Mouse (Mus musculus) kidney, postnatal 0 days (tissue): ENCODE measurements around the gene Zmat5. TPM values are rescaled to one million over a fixed set of nuclear protein-coding genes. Genes with fewer than 3 reads are reported as not detected.
A peak's percentile ranks its signal among the peaks of the same experiment; 100 is the strongest.

ENCODE experiments used
- ATAC-seq: fragments of 200-750 bp; cut with Nextera tagmentation; replicated peaks from 2 replicates; pipeline ENCODE4 v1.8.0; 2017; ENCODE audit warnings: low read depth, moderate number of reproducible peaks, moderate TSS enrichment, moderate library complexity; ENCODE audit not compliant: low FRiP score
- DNase-seq: peaks from one replicate; pipeline ENCODE4 v3.0.0-alpha.2; 2016; ENCODE audit warnings: low spot score
- H3K27ac ChIP-seq: fragments of 300-500 bp; sonication (generic); 2 replicates; pipeline ENCODE4 v1.5.1; 2014; ENCODE audit warnings: mild to moderate bottlenecking
- H3K27me3 ChIP-seq: fragments of 300-500 bp; sonication (generic); 2 replicates; pipeline ENCODE4 v1.6.1; 2014; ENCODE audit warnings: low read length, mixed read lengths; ENCODE audit not compliant: insufficient read depth
- H3K36me3 ChIP-seq: fragments of 300-500 bp; sonication (generic); 2 replicates; pipeline ENCODE4 v1.6.1; 2014; ENCODE audit warnings: low read length, mixed read lengths; ENCODE audit not compliant: insufficient read depth
- H3K4me1 ChIP-seq: fragments of 300-500 bp; sonication (generic); replicated peaks from 2 replicates; pipeline ENCODE4 v1.6.1; 2014; ENCODE audit warnings: antibody characterized with exemption, low read length, mixed read lengths; ENCODE audit not compliant: insufficient read depth
- H3K4me2 ChIP-seq: fragments of 300-500 bp; sonication (generic); 2 replicates; pipeline ENCODE4 v1.6.1; 2014; ENCODE audit warnings: mild to moderate bottlenecking, low read length, moderate library complexity, mixed read lengths
- H3K4me3 ChIP-seq: fragments of 300-500 bp; sonication (generic); replicated peaks from 2 replicates; pipeline ENCODE4 v1.5.1; 2014; ENCODE audit warnings: low read depth, low read length
- H3K9ac ChIP-seq: fragments of 300-500 bp; sonication (generic); 2 replicates; pipeline ENCODE4 v1.6.1; 2014; ENCODE audit warnings: low read depth, low read length
- H3K9me3 ChIP-seq: fragments of 300-500 bp; sonication (generic); replicated peaks from 2 replicates; pipeline ENCODE4 v1.6.1; 2016; ENCODE audit warnings: low read length, inconsistent platforms, mixed read lengths
- CTCF ChIP-seq: IDR thresholded peaks from 2 replicates; pipeline ENCODE4 v1.5.1; 2016; ENCODE audit warnings: antibody characterized with exemption, low read depth, mild to moderate bottlenecking, moderate library complexity
- WGBS: fragments of 180-500 bp; shearing (Covaris S2); extraction: QIAGEN DNeasy Blood & Tissue Kit; methylation state at CpG from one replicate; pipeline ENCODE4 v1.1.7; 2014; 5-methylcytosine and 5-hydroxymethylcytosine counted together
- polyA plus RNA-seq: library from polyadenylated mRNA; unstranded; fragments of >200 nt; fragmentation: Nextera tagmentation; extraction: Ambion mirVana; gene quantifications from 2 replicates; pipeline ENCODE4 v1.2.1, GENCODE M21; 2015

Zmat5 gene
- polyA plus RNA-seq, 1 experiment from 2014 or later = 81.7 TPM

DNA sequence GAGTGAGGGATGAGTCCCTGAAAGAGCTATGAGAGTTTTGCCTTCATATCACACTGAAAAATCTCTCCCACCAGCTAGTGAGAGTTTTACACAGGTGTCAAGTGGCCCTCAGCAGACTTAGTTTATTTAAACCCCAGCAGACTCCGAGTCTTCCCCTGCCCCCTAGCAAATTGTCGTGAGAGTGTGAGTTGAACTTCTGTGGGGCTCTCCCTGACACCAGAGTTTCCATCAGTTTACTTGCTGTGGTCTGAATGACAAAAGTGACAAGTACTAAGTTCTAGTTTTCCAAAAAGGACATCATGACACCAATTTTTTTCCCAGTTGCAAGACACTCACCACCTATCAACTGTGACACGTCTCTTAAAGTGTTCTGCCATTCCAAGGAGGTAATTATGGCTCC is 16.6 kb upstream of the Zmat5 start:
- H3K4me2 ChIP-seq = no peak overlapping the region
- no peak overlapping the region for H3K4me3 ChIP-seq
- H3K27me3 ChIP-seq = no peaks in the 10 kb centered on the region
- no peak overlapping the region for H3K27ac ChIP-seq
- no peaks in the 10 kb centered on the region for H3K4me1 ChIP-seq
- 32% methylated on average over 3 of the region's 3 CpGs for WGBS
- no peak for DNase-seq
- no peaks in the 10 kb centered on the region for H3K9me3 ChIP-seq
- no peak overlapping the region for H3K9ac ChIP-seq
- ATAC-seq = no peak
- peaks cover 11% of the 10 kb centered on the region; the same call in 1 of the 2 replicates for H3K36me3 ChIP-seq
- no peak for TF ChIP-seq CTCF

DNA sequence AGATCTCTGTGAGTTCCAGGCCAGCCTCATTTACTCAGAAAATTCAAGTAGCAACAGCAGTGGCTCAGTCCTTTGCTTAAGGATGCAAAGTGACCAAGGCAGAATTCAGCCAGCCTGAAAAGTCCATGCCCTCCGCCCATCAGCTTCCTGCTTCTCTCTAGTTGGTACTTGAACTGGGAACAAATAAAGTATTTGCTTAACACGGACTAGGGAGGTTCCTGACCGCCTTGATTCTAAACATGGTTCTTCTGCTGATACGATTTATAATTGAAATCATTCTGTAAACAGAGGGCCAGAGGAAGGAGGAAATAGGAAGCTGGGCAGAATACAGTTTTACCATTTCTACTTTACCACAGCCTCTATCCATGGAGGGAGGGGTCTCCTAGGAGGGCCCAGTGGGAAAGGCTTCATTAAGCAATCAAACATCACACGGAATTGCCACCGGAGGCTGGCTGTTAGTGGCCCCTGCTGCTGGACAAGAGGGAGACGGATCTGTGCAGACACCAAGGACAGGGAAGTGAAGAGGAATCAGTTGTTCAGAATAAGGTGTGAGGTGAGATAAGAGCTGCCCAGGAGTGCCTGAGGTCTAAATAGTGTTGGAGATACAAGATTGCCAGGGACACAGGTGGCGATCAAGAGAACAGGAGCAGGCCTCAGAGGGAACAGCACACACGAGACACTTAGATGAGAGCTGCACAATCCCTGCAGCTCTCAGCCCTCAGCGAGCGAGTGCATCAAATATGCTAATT is 15.7 kb upstream of the Zmat5 start:
- WGBS = 43% methylated on average over 11 of the region's 11 CpGs
- Histone ChIP-seq H3K27ac (no peak overlapping the region), H3K4me2 (no peak overlapping the region), H3K9ac (no peak overlapping the region), H3K4me1 (no peaks in the 10 kb centered on the region), H3K36me3 (peaks cover 5% of the 10 kb centered on the region; the same call in 1 of the 2 replicates), H3K27me3 (no peaks in the 10 kb centered on the region), H3K9me3 (no peaks in the 10 kb centered on the region), H3K4me3 (no peak overlapping the region)
- ATAC-seq (no peak), DNase-seq (no peak)
- TF ChIP-seq CTCF = no peak

GRCm38 (mm10) chr11:4690353-4690752 is 14.1 kb upstream of the Zmat5 start:
- H3K4me2 ChIP-seq = no peak overlapping the region
- DNase-seq = no peak
- no peaks in the 10 kb centered on the region for H3K4me1 ChIP-seq
- H3K9ac ChIP-seq = no peak overlapping the region
- no peaks in the 10 kb centered on the region for H3K9me3 ChIP-seq
- H3K27me3 ChIP-seq = no peaks in the 10 kb centered on the region
- no peak for ATAC-seq
- H3K27ac ChIP-seq = no peak overlapping the region
- WGBS = 70% methylated on average over 7 of the region's 7 CpGs
- H3K36me3 ChIP-seq = no peaks in the 10 kb centered on the region
- no peak overlapping the region for H3K4me3 ChIP-seq
- TF ChIP-seq CTCF = no peak

DNA sequence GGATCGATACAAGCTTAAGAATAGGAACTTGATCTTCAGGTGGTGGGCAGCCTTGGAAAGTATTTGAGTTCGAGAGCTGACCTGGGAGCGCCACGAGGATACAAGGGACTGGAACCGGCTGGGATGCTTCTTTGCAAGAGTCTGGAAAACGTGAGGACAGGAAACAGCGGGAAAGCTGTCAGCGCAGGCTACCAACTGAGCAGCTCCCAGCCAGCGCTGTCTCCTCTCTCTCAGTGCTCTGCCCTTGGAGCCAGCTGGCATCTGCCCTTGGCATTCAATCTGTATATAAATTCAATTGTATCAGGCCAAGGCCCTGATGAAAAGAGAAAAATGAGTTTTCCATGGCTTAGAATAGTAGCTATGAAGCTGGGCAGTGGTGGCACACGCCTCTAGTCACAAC is 13.3 kb upstream of the Zmat5 start:
- no peaks in the 10 kb centered on the region for H3K27me3 ChIP-seq
- no peak overlapping the region for H3K9ac ChIP-seq
- H3K4me1 ChIP-seq = no peaks in the 10 kb centered on the region
- no peak overlapping the region for H3K4me2 ChIP-seq
- ATAC-seq (no peak), DNase-seq (no peak)
- TF ChIP-seq CTCF = no peak
- H3K9me3 ChIP-seq = no peaks in the 10 kb centered on the region
- no peak overlapping the region for H3K4me3 ChIP-seq
- no peaks in the 10 kb centered on the region for H3K36me3 ChIP-seq
- WGBS = 64% methylated on average over 10 of the region's 10 CpGs
- H3K27ac ChIP-seq = no peak overlapping the region

- Histone ChIP-seq H3K4me2 (no peak overlapping the region), H3K27ac (no peak overlapping the region), H3K36me3 (no peaks in the 10 kb centered on the region), H3K27me3 (no peaks in the 10 kb centered on the region), H3K9me3 (no peaks in the 10 kb centered on the region), H3K4me1 (no peaks in the 10 kb centered on the region), H3K4me3 (no peak overlapping the region), H3K9ac (no peak overlapping the region)
- no peak for TF ChIP-seq CTCF
- ATAC-seq = no peak
- DNase-seq = no peak
- WGBS = 86% methylated on average over 11 of the region's 11 CpGs
Measured at GRCm38 (mm10) chr11:4692162-4692561, 12.3 kb upstream of the Zmat5 start.

DNA sequence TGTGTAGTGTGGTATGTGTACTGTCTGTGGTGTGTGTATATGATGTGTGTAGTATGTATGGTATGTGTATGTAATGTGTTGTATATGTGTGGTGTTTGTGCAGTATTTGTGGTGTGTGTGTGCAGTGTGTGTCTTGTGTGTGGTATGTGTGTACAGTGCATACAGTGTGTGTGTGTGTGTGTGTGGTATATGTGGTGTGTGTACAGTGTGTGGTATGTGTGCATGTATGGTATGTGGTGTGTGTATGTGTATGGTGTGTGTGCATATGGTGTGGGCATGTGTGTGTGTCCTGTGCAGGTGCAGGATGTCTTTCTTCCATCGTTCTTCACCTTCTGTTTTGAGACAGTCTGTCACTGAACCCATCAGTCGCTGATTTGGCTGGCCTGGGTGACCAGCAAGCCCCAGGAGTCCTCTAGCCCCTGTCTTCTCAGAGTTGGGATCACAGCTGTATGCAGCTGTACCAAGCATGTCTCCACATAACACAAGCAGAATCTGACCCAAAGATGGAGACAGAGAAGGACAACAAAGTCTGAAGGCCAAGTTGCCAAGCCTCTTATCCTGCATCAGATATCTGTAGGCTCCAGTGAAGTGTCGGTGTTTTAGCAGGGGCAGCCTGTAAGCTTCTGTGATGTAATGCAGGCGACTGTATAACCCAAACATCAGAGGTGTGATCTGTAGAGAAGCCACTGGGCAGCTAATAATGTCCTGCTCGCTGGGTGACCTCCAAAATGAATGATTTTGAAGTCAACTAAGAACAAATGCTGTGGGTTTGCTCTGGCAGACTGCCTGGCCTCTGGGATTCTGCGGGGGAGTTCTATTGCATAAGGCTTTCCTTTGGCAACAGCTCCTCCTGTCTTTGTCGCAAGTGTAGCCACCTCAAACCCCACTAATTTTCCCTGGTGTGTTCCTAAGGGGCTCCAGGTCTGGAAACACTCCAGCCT is 7.2 kb upstream of the Zmat5 start:
- Histone ChIP-seq H3K4me2 (no peak overlapping the region), H3K4me1 (no peaks in the 10 kb centered on the region), H3K27ac (no peak overlapping the region), H3K4me3 (no peak overlapping the region), H3K9me3 (no peaks in the 10 kb centered on the region), H3K27me3 (no peaks in the 10 kb centered on the region), H3K36me3 (peaks cover 7% of the 10 kb centered on the region; the same call in 1 of the 2 replicates), H3K9ac (no peak overlapping the region)
- peak; percentile 61 for TF ChIP-seq CTCF
- ATAC-seq = no peak
- WGBS = 39% methylated on average over 7 of the region's 7 CpGs
- peak; percentile 85 for DNase-seq
